Mouse (Mus musculus): Measurements from ENCODE around the gene Atat1. TPM values are rescaled to one million over a fixed set of nuclear protein-coding genes. Genes with fewer than 3 reads are reported as not detected.

Gene Atat1
- 8.2 and 8.5 TPM in 2 replicates for polyA plus RNA-seq (2012; rRNA removed)

GRCm38 (mm10) chr17:35909919-35910369 is at the start of gene Atat1:
Gene Atat1 (minus strand): TSS chr17:35910075.

GRCm38 (mm10) chr17:35916297-35917142 is 6.6 kb upstream of the Atat1 start, which contains the start of the genes Mrps18b and Ppp1r10:
Gene Mrps18b (minus strand): TSS chr17:35916389.
Gene Ppp1r10 (plus strand): TSS chr17:35916434.

GRCm38 (mm10) chr17:35896781-35897643 is 12.9 kb downstream of the Atat1 start, which contains the start of gene 2310061I04Rik:
Gene 2310061I04Rik (minus strand): TSS chr17:35897431.

GRCm38 (mm10) chr17:35879245-35880057 is 30.4 kb downstream of the Atat1 start, which contains the start of gene Dhx16:
Gene Dhx16 (plus strand): TSS chr17:35879819.

GRCm38 (mm10) chr17:35865481-35866280 is 44.2 kb downstream of the Atat1 start, which contains the start of gene Ppp1r18:
Gene Ppp1r18 (plus strand): TSS chr17:35865593.

GRCm38 (mm10) chr17:35861198-35861857 is 48.5 kb downstream of the Atat1 start, which contains the start of gene Nrm:
Gene Nrm (plus strand): TSS chr17:35861318.

Other genes with a start within 250 kb of the Atat1 start
- gene Vars2, start 242.5 kb downstream of the Atat1 start, polyA plus RNA-seq (2012; rRNA removed) = 7.1 and 7.8 TPM in 2 replicates
- gene Gtf2h4, start 236.3 kb downstream of the Atat1 start, polyA plus RNA-seq (2012; rRNA removed) = 15.6 and 17.6 TPM in 2 replicates
- gene Ddr1, start 205.5 kb downstream of the Atat1 start, polyA plus RNA-seq (2012; rRNA removed) = 0.91 and 1.4 TPM in 2 replicates
- gene Ier3, start 88.4 kb downstream of the Atat1 start, polyA plus RNA-seq (2012; rRNA removed) = 7.2 and 9.8 TPM in 2 replicates
- 31.6 and 34.3 TPM in 2 replicates for gene Flot1, start 86.8 kb downstream of the Atat1 start, polyA plus RNA-seq (2012; rRNA removed)
- gene Tubb5, start 71.8 kb downstream of the Atat1 start, polyA plus RNA-seq (2012; rRNA removed) = 448 and 489 TPM in 2 replicates
- gene Mdc1, start 68.6 kb downstream of the Atat1 start, polyA plus RNA-seq (2012; rRNA removed) = 10.0 and 10.7 TPM in 2 replicates
- 13.3 and 17.0 TPM in 2 replicates for gene Nrm, start 48.8 kb downstream of the Atat1 start, polyA plus RNA-seq (2012; rRNA removed)
- 9.1 and 9.3 TPM in 2 replicates for gene Ppp1r18, start 44.5 kb downstream of the Atat1 start, polyA plus RNA-seq (2012; rRNA removed)
- gene Dhx16, start 30.3 kb downstream of the Atat1 start, polyA plus RNA-seq (2012; rRNA removed) = 42.6 and 44.7 TPM in 2 replicates
- gene 2310061I04Rik, start 12.6 kb downstream of the Atat1 start, polyA plus RNA-seq (2012; rRNA removed) = 11.3 and 15.3 TPM in 2 replicates
- 44.9 and 55.3 TPM in 2 replicates for gene Mrps18b, start 6.3 kb upstream of the Atat1 start, polyA plus RNA-seq (2012; rRNA removed)
- gene Ppp1r10, start 6.4 kb upstream of the Atat1 start, polyA plus RNA-seq (2012; rRNA removed) = 13.3 and 16.4 TPM in 2 replicates
- gene Abcf1, start 59.7 kb upstream of the Atat1 start, polyA plus RNA-seq (2012; rRNA removed) = 51.1 and 52.6 TPM in 2 replicates
- 4.9 and 5.4 TPM in 2 replicates for gene Gnl1, start 69.8 kb upstream of the Atat1 start, polyA plus RNA-seq (2012; rRNA removed)
- gene Prr3, start 70.2 kb upstream of the Atat1 start, polyA plus RNA-seq (2012; rRNA removed) = 4.5 and 6.2 TPM in 2 replicates
- gene H2-T24, start 110.5 kb upstream of the Atat1 start, polyA plus RNA-seq (2012; rRNA removed) = 4.2 and 6.5 TPM in 2 replicates
- 25.1 and 29.1 TPM in 2 replicates for gene H2-T23, start 122.8 kb upstream of the Atat1 start, polyA plus RNA-seq (2012; rRNA removed)
- gene H2-T22, start 132.7 kb upstream of the Atat1 start, polyA plus RNA-seq (2012; rRNA removed) = 8.3 and 9.1 TPM in 2 replicates
- not detected in 2 replicates for gene Gm6034, start 132.9 kb upstream of the Atat1 start, polyA plus RNA-seq (2012; rRNA removed)
- gene Gm11127, start 148.3 kb upstream of the Atat1 start, polyA plus RNA-seq (2012; rRNA removed) = not detected in 2 replicates
- gene Gm19684, start 211.6 kb upstream of the Atat1 start, polyA plus RNA-seq (2012; rRNA removed) = not detected in 2 replicates
- gene Gm7030, start 219.3 kb upstream of the Atat1 start, polyA plus RNA-seq (2012; rRNA removed) = not detected in 2 replicates